ENCODE assay signal across 8 mouse cellular contexts in genomic region chr2:75660255-75660948, GRCm38 (mm10). TPM values are rescaled to one million over a fixed set of nuclear protein-coding genes. Genes with fewer than 3 reads are reported as not detected.
DNase-seq lines count a peak whose midpoint lies in the region; ATAC-seq and TF ChIP-seq lines count a peak whose summit lies in the region.

No protein-coding gene starts in this region.

- no peak for DNase-seq in kidney, adult 2 months
- no peak for DNase-seq in kidney, postnatal 10 days
- DNase-seq in R1 (ENCODE audit: low read depth, low spot score): peak; percentile 55
- no peak for DNase-seq in adrenal gland, adult 18-20 months (ENCODE audit: low spot score in 2 of 2)
- DNase-seq in gastrocnemius, adult 18-20 months (ENCODE audit: low spot score): no peak

- H3K4me1 ChIP-seq in kidney, adult 2 months (ENCODE audit: control insufficient read depth, insufficient read depth, low read length): peaks cover 14% of the 10 kb centered on the region
- H3K4me1 ChIP-seq in hindbrain, embryonic 12.5 days: peaks cover 20% of the 10 kb centered on the region
- H3K4me1 ChIP-seq in midbrain, embryonic 13.5 days (replicated peaks): peaks cover 27% of the 10 kb centered on the region

- H3K4me3 ChIP-seq in kidney, adult 2 months (ENCODE audit: insufficient read depth, low read depth, low read length): peak overlapping the region; percentile 79
- peak overlapping the region; percentile 94 for H3K4me3 ChIP-seq in hindbrain, embryonic 12.5 days
- peak overlapping the region; percentile 93 for H3K4me3 ChIP-seq in midbrain, embryonic 13.5 days (replicated peaks)

- H3K27me3 ChIP-seq in kidney, adult 2 months (replicated peaks; ENCODE audit: control insufficient read depth, insufficient read depth, low read length): no peaks in the 10 kb centered on the region
- no peaks in the 10 kb centered on the region for H3K27me3 ChIP-seq in hindbrain, embryonic 12.5 days
- no peaks in the 10 kb centered on the region for H3K27me3 ChIP-seq in midbrain, embryonic 13.5 days

- H3K4me2 ChIP-seq in hindbrain, embryonic 12.5 days (replicated peaks): peak overlapping the region; percentile 86
- peak overlapping the region; percentile 82 for H3K4me2 ChIP-seq in midbrain, embryonic 13.5 days (replicated peaks)

- peaks cover 14% of the 10 kb centered on the region for H3K36me3 ChIP-seq in kidney, adult 2 months (ENCODE audit: control insufficient read depth, insufficient read depth, low read length)
- H3K36me3 ChIP-seq in hindbrain, embryonic 12.5 days: peaks cover 27% of the 10 kb centered on the region
- peaks cover 28% of the 10 kb centered on the region for H3K36me3 ChIP-seq in midbrain, embryonic 13.5 days

- ATAC-seq in hindbrain, embryonic 12.5 days (ENCODE audit: low FRiP score): no peak
- ATAC-seq in midbrain, embryonic 13.5 days: no peak
- no peak for ATAC-seq in granulocyte monocyte progenitor cell, adult 5-6 weeks (replicated peaks; ENCODE audit: poor library complexity, severe bottlenecking)

- peak overlapping the region; percentile 93; the same call in 1 of the 2 replicates for H3K27ac ChIP-seq in kidney, adult 2 months (ENCODE audit: insufficient read depth, low read depth, low read length)
- peak overlapping the region; percentile 96 for H3K27ac ChIP-seq in hindbrain, embryonic 12.5 days
- H3K27ac ChIP-seq in midbrain, embryonic 13.5 days: peak overlapping the region; percentile 98

- peak overlapping the region; percentile 98 for H3K9ac ChIP-seq in hindbrain, embryonic 12.5 days
- peak overlapping the region; percentile 93 for H3K9ac ChIP-seq in midbrain, embryonic 13.5 days (replicated peaks)

- TF ChIP-seq POLR2A in kidney, adult 2 months (IDR thresholded peaks at IDR 0.05; ENCODE audit: low read depth, low read length): no peak

- WGBS in kidney, adult 2 months: 3% methylated on average over 15 of the region's 15 CpGs
- WGBS in hindbrain, embryonic 12.5 days: 4% methylated on average over 15 of the region's 15 CpGs
- 2% methylated on average over 15 of the region's 15 CpGs for WGBS in midbrain, embryonic 13.5 days

- TF ChIP-seq CTCF in kidney, adult 2 months (conservative IDR thresholded peaks at IDR 0.05; ENCODE audit: insufficient read depth, insufficient read length, low read depth, low read length): no peak

- H3K9me3 ChIP-seq in hindbrain, embryonic 12.5 days (replicated peaks): no peaks in the 10 kb centered on the region
- no peaks in the 10 kb centered on the region for H3K9me3 ChIP-seq in midbrain, embryonic 13.5 days

RNA-seq across cellular contexts. Expression of gene Hnrnpa3, which starts 1.3 kb away (rescaled TPM):
- polyA plus RNA-seq in kidney, adult 2 months (2012; rRNA removed): 16.2 and 34.0 TPM in 2 replicates
- 352 and 360 TPM in 2 replicates for polyA plus RNA-seq in hindbrain, embryonic 12.5 days (2016; fragmentation: Nextera tagmentation; extraction: Ambion mirVana)
- polyA plus RNA-seq in midbrain, embryonic 13.5 days (2015; fragmentation: Nextera tagmentation; extraction: Ambion mirVana): 279 and 291 TPM in 2 replicates
- total RNA-seq in granulocyte monocyte progenitor cell, adult 5-6 weeks (2014; fragmentation: Nextera tagmentation): 734 and 909 TPM in 2 replicates
- total RNA-seq in granulocyte monocyte progenitor cell, adult 5-6 weeks (2017): 363 and 370 TPM in 2 replicates
- 100 to 1,000 TPM; 323 to 382 TPM for total RNA-seq in adrenal gland, adult 18-20 months (2021)
- 100 to 1,000 TPM; 112 to 143 TPM for total RNA-seq in gastrocnemius, adult 18-20 months (2021)

RNA-seq across cellular contexts. Expression of gene Nfe2l2, which starts 44.0 kb away (rescaled TPM):
- polyA plus RNA-seq in kidney, adult 2 months (2012; rRNA removed): 58.0 and 59.5 TPM in 2 replicates
- 20.0 and 20.5 TPM in 2 replicates for polyA plus RNA-seq in hindbrain, embryonic 12.5 days (2016; fragmentation: Nextera tagmentation; extraction: Ambion mirVana)
- 10.5 and 11.1 TPM in 2 replicates for polyA plus RNA-seq in midbrain, embryonic 13.5 days (2015; fragmentation: Nextera tagmentation; extraction: Ambion mirVana)
- 80.1 and 90.3 TPM in 2 replicates for total RNA-seq in granulocyte monocyte progenitor cell, adult 5-6 weeks (2014; fragmentation: Nextera tagmentation)
- total RNA-seq in granulocyte monocyte progenitor cell, adult 5-6 weeks (2017): 55.3 and 68.7 TPM in 2 replicates
- 100 to 1,000 TPM; 102 to 116 TPM for total RNA-seq in adrenal gland, adult 18-20 months (2021)
- 10 to 100 TPM; 34.2 to 51.0 TPM for total RNA-seq in gastrocnemius, adult 18-20 months (2021)
